Mouse (Mus musculus) liver, embryonic 16.5 days (tissue): ENCODE data around the gene Dock10. TPM values are rescaled to one million over a fixed set of nuclear protein-coding genes. Genes with fewer than 3 reads are reported as not detected.

Source experiments
- ATAC-seq: fragments of 200-750 bp; cut with Nextera tagmentation; 2 replicates; pipeline ENCODE4 v1.8.0; 2017; ENCODE audit warnings: low read depth, mild to moderate bottlenecking, moderate number of reproducible peaks, moderate library complexity
- H3K27ac ChIP-seq: fragments of 300-500 bp; sonication (generic); 2 replicates; pipeline ENCODE4 v1.5.1; 2014; ENCODE audit warnings: mild to moderate bottlenecking, low read length
- H3K27me3 ChIP-seq: fragments of 300-500 bp; sonication (generic); 2 replicates; pipeline ENCODE4 v1.6.1; 2014; ENCODE audit warnings: low read depth, low read length, mixed read lengths; ENCODE audit not compliant: control insufficient read depth, insufficient read depth
- H3K36me3 ChIP-seq: fragments of 300-500 bp; sonication (generic); 2 replicates; pipeline ENCODE4 v1.6.1; 2014; ENCODE audit warnings: mild to moderate bottlenecking; ENCODE audit not compliant: control insufficient read depth, insufficient read depth
- H3K4me1 ChIP-seq: fragments of 300-500 bp; sonication (generic); 2 replicates; pipeline ENCODE4 v1.6.1; 2014; ENCODE audit warnings: low read depth, low read length, mixed read lengths; ENCODE audit not compliant: control insufficient read depth
- H3K4me2 ChIP-seq: fragments of 300-500 bp; sonication (generic); 2 replicates; pipeline ENCODE4 v1.6.1; 2014; ENCODE audit warnings: low read depth, low read length, mixed read lengths
- H3K4me3 ChIP-seq: fragments of 300-500 bp; sonication (generic); 2 replicates; pipeline ENCODE4 v1.5.1; 2014; ENCODE audit warnings: low read depth, mild to moderate bottlenecking, low read length
- H3K9ac ChIP-seq: fragments of 300-500 bp; sonication (generic); 2 replicates; pipeline ENCODE4 v1.6.1; 2014; ENCODE audit warnings: low read depth, low read length
- H3K9me3 ChIP-seq: fragments of 300-500 bp; sonication (generic); replicated peaks from 2 replicates; pipeline ENCODE4 v1.6.1; 2016; ENCODE audit warnings: low read length; ENCODE audit not compliant: control insufficient read depth
- WGBS: fragments of 180-500 bp; shearing (Covaris S2); extraction: QIAGEN DNeasy Blood & Tissue Kit; methylation state at CpG from one replicate; pipeline ENCODE4 v1.1.7; 2014; ENCODE audit not compliant: insufficient replicate concordance; 5-methylcytosine and 5-hydroxymethylcytosine counted together
- polyA plus RNA-seq: library from polyadenylated mRNA; unstranded; fragments of >200 nt; fragmentation: Nextera tagmentation; extraction: Ambion mirVana; gene quantifications from 2 replicates; pipeline ENCODE4 v1.2.1, GENCODE M21; 2015

The Dock10 gene
- polyA plus RNA-seq, 1 experiment from 2014 or later = 3.1 TPM

DNA sequence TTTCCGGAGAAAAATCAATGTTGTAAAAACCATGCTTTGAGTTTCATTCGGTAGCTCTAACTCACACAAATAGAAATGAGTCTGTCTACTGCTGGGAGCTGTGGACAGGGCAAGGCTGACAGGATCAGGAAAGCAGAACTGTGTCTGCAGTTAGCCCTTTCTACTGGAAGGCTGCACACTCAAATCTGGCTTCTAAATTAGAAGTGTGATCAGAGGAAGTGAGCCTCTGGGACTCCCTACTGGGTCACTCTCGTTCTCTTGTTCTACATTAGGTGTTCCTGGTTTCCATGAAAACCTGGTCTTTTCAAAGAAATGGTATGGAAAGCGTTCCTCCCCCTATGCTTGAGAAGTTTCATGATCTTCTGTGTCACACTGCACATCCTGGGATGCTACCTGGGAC lies 103.1 kb downstream of the Dock10 start:
- Histone ChIP-seq H3K4me1 (no peaks in the 10 kb centered on the region), H3K27ac (no peak overlapping the region), H3K4me3 (no peak overlapping the region), H3K36me3 (no peaks in the 10 kb centered on the region), H3K27me3 (no peaks in the 10 kb centered on the region), H3K9me3 (no peaks in the 10 kb centered on the region), H3K4me2 (no peak overlapping the region), H3K9ac (no peak overlapping the region)
- ATAC-seq = no peak
- WGBS = 51% methylated on average over 4 of the region's 4 CpGs

DNA sequence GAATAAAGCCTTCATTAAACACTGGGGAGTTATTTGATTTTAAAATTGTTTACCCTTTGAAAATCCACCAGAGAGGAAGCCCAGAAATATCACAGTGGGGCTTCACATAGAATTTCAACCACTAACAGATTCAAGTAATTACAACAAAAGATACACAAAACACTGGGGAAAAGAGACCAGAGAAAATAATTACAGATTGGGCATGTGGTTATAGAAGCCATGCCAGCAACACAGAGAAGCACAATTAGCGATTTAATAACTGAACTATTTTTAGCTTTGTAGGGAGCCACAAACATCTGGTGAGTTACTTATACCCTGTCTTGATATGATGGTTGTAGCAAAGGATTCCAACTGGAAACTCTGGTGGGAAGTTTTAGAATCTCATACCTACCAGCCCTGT lies 104.2 kb downstream of the Dock10 start:
- 61% methylated on average over 1 of the region's 1 CpGs for WGBS
- Histone ChIP-seq H3K9ac (no peak overlapping the region), H3K27ac (no peak overlapping the region), H3K4me2 (no peak overlapping the region), H3K36me3 (no peaks in the 10 kb centered on the region), H3K4me3 (no peak overlapping the region), H3K4me1 (no peaks in the 10 kb centered on the region), H3K27me3 (no peaks in the 10 kb centered on the region), H3K9me3 (no peaks in the 10 kb centered on the region)
- ATAC-seq = no peak

DNA sequence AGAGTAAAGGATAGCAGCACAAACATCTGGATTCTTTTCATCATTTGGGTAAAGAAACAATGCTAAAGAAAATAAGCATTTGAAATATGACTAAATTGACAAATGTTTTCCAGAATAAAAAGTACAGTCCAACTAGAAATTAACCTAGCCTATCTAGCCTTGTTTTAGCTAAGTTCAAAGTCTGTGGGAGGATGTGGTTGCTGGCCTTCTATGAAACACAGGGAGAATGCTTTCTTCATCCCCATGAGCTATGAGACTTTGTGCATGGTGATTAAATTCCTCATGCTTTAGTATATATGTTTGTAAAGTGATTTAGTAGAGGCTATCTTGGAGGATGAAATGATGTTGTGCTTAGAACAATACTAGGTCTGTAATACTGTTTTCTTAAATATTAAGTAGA lies 105.5 kb downstream of the Dock10 start:
- Histone ChIP-seq H3K27ac (no peak overlapping the region), H3K9me3 (no peaks in the 10 kb centered on the region), H3K4me2 (no peak overlapping the region), H3K27me3 (no peaks in the 10 kb centered on the region), H3K36me3 (no peaks in the 10 kb centered on the region), H3K4me3 (no peak overlapping the region), H3K9ac (no peak overlapping the region), H3K4me1 (no peaks in the 10 kb centered on the region)
- ATAC-seq = no peak

DNA sequence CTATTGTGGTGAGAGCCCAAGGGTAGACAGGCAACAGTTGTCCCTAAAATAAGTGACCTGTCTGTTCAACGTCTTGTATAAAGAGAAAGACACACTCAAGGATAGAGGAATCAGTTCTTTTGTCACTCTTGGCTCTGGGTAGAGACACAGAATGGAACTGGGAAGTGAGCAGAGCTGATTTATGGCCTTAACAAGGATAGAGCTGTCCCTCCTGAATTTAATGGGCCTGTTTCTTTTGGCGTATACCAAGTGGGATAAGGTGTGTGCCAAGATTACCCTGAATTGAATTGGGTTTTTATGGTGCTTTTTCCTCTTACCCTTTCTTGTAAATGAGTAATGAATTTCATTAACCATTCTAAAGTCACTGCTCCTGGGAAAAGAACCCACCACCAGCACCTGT lies 106.2 kb downstream of the Dock10 start:
- Histone ChIP-seq H3K27ac (no peak overlapping the region), H3K4me3 (no peak overlapping the region), H3K9ac (no peak overlapping the region), H3K4me2 (no peak overlapping the region), H3K27me3 (no peaks in the 10 kb centered on the region), H3K9me3 (no peaks in the 10 kb centered on the region), H3K4me1 (no peaks in the 10 kb centered on the region), H3K36me3 (no peaks in the 10 kb centered on the region)
- ATAC-seq = no peak
- 56% methylated on average over 2 of the region's 2 CpGs for WGBS

DNA sequence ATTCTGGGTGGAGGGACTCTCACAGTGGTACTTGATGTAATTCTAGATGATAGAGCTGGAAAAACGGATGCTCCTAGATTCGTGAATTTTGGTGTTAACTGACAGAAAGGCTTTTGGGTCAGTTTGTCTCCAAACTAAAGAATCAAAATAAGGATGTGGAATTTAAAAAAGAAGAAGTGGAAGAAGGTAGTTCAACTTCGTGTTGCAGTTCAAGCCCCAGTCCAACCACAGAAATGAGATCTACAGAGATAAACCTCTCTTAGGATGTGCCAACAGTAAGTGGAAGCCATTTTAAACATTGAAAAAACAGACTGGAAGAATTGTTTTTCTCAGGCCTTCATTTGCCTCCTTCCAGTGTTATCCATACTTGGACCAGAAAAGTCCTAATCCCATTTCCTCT lies 111.7 kb downstream of the Dock10 start:
- no peak overlapping the region for H3K27ac ChIP-seq
- H3K4me1 ChIP-seq = no peaks in the 10 kb centered on the region
- no peak for ATAC-seq
- H3K9me3 ChIP-seq = no peaks in the 10 kb centered on the region
- no peaks in the 10 kb centered on the region for H3K27me3 ChIP-seq
- H3K4me2 ChIP-seq = no peak overlapping the region
- H3K4me3 ChIP-seq = no peak overlapping the region
- H3K36me3 ChIP-seq = no peaks in the 10 kb centered on the region
- WGBS = 17% methylated on average over 3 of the region's 3 CpGs
- H3K9ac ChIP-seq = no peak overlapping the region

DNA sequence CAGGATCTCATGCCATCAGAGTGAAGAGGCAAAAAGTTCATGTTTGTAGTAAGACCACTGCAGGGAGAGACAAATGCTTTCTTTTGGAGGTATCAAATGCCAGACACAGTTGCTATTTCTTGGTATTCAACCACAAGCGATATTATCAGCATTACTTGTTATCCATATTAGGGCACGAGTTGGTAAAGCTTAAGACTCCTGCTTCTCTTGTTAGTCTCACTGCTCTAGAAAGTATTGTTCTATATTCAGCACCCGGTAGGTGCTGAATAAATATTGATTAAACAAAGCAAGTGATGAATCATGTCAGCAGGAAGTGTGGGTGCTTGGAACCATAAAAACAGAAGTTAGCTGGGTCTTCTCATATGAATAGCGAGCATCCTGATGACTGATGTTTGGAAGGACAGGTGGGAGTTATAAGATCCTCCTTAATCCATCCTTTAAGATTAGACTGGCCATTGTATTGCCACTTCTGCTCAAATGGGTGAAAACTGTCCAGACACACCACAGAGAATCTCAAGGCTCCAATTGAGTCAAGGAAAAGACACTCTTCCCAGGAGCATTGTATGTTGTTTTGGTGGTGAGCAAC lies 114.4 kb downstream of the Dock10 start:
- Histone ChIP-seq H3K4me3 (no peak overlapping the region), H3K9me3 (no peaks in the 10 kb centered on the region), H3K4me2 (no peak overlapping the region), H3K27ac (no peak overlapping the region), H3K9ac (no peak overlapping the region), H3K27me3 (no peaks in the 10 kb centered on the region), H3K4me1 (no peaks in the 10 kb centered on the region), H3K36me3 (no peaks in the 10 kb centered on the region)
- no peak for ATAC-seq
- 39% methylated on average over 4 of the region's 4 CpGs for WGBS

DNA sequence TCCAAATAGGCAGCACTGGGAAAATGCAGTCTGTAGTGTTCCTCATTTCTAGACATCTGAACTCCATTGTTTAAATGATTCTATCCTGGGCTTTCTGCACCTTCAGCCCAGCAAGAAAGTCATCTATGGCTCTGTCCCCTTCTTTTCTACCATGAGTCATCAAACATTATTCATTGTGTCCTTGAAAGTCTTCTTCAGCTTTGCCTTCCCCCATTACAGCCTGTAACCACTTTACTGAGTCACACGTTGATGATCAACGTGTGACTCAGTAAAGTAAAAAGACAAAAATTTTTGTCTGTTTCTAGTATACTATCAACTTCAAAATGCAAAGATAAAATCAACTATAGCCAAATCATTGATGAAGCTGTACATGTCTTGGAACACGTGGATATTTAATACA lies 116.5 kb downstream of the Dock10 start:
- no peaks in the 10 kb centered on the region for H3K9me3 ChIP-seq
- no peaks in the 10 kb centered on the region for H3K4me1 ChIP-seq
- no peak overlapping the region for H3K4me3 ChIP-seq
- ATAC-seq = no peak
- 62% methylated on average over 3 of the region's 3 CpGs for WGBS
- H3K27ac ChIP-seq = no peak overlapping the region
- no peaks in the 10 kb centered on the region for H3K27me3 ChIP-seq
- H3K36me3 ChIP-seq = no peaks in the 10 kb centered on the region
- no peak overlapping the region for H3K4me2 ChIP-seq
- no peak overlapping the region for H3K9ac ChIP-seq

DNA sequence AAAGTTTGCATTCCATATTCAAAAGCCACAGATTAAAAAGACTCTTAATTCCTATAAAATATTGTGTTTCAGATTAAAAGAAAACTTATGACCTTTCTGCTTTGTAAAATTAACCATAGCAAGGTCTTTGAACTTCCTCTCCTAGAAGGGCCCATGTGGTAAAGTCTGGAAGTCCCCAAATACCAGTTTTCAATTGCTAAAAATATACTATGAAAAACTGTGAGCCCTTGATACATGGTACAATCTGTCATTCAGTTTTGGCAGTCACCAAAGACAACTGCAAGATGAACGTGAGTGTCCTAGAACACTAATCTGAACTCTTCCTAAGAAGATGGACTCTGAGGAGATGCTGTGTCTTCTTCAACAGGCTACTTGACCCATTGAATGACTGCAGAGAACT lies 117.0 kb downstream of the Dock10 start:
- Histone ChIP-seq H3K9me3 (no peaks in the 10 kb centered on the region), H3K4me2 (no peak overlapping the region), H3K27ac (no peak overlapping the region), H3K27me3 (no peaks in the 10 kb centered on the region), H3K4me3 (no peak overlapping the region), H3K36me3 (no peaks in the 10 kb centered on the region), H3K4me1 (no peaks in the 10 kb centered on the region), H3K9ac (no peak overlapping the region)
- 48% methylated on average over 1 of the region's 1 CpGs for WGBS
- ATAC-seq = no peak

DNA sequence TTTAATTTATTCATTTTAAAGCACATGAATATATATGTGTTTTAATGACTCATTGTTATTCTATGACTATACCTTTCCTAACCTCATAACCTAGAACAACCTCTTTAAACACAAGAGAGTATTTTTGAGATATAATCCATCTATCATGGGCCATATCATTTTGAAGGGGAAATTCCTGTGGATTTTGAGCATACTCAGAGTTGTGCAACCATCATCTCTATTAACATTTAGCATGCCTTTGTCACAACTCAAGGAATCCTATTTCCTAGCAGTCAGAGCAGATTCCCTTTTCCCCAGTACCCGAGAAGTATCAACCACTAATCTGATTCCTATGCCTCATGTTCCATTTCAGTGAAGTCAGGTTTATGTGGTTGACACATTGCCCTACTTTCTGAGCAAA lies 118.8 kb downstream of the Dock10 start:
- 73% methylated on average over 1 of the region's 1 CpGs for WGBS
- no peak overlapping the region for H3K27ac ChIP-seq
- no peak overlapping the region for H3K4me3 ChIP-seq
- no peak overlapping the region for H3K4me2 ChIP-seq
- no peaks in the 10 kb centered on the region for H3K36me3 ChIP-seq
- no peaks in the 10 kb centered on the region for H3K27me3 ChIP-seq
- ATAC-seq = no peak
- H3K9me3 ChIP-seq = no peaks in the 10 kb centered on the region
- H3K9ac ChIP-seq = no peak overlapping the region
- no peaks in the 10 kb centered on the region for H3K4me1 ChIP-seq
